Mouse (Mus musculus) heart, adult 2 months (tissue): ENCODE results near the gene Ndufs3. TPM values are rescaled to one million over a fixed set of nuclear protein-coding genes. Genes with fewer than 3 reads are reported as not detected.

Experiments
- DNase-seq, 2 experiments: peaks; one replicate each; pipeline ENCODE4 v3.0.0; 2021
- H3K27ac ChIP-seq: fragments of 200-600 bp; 2 replicates; pipeline ENCODE4 v1.8.1; 2022
- H3K27me3 ChIP-seq: fragments of 200-500 bp; 2 replicates; pipeline ENCODE4 v1.6.1; 2012; ENCODE audit warnings: mild to moderate bottlenecking, low read length, inconsistent platforms, mixed read lengths; ENCODE audit not compliant: control insufficient read depth, insufficient read depth
- H3K36me3 ChIP-seq: fragments of 200-500 bp; 2 replicates; pipeline ENCODE4 v1.6.1; 2012; ENCODE audit warnings: low read length, inconsistent platforms; ENCODE audit not compliant: control insufficient read depth, insufficient read depth
- H3K4me1 ChIP-seq: fragments of 200-500 bp; 2 replicates; pipeline ENCODE4 v1.6.1; 2011; ENCODE audit warnings: low read length; ENCODE audit not compliant: control insufficient read depth, insufficient read depth
- H3K4me3 ChIP-seq: fragments of 200-600 bp; 2 replicates; pipeline ENCODE4 v1.8.1; 2022
- H3K79me2 ChIP-seq: fragments of 200-500 bp; replicated peaks from 2 replicates; pipeline ENCODE4 v1.6.1; 2012; ENCODE audit warnings: mild to moderate bottlenecking, inconsistent platforms, low read length, moderate library complexity, mixed read lengths; ENCODE audit not compliant: control insufficient read depth, insufficient read depth
- H3K9ac ChIP-seq: fragments of 200-500 bp; 2 replicates; pipeline ENCODE4 v1.6.1; 2012; ENCODE audit warnings: low read depth, mild to moderate bottlenecking, control low read depth, inconsistent platforms, low read length, mixed read lengths
- CTCF ChIP-seq: fragments of 200-600 bp; IDR thresholded peaks from 2 replicates; pipeline ENCODE4 v1.8.1; 2022; ENCODE audit warnings: antibody characterized with exemption, mild to moderate bottlenecking, moderate library complexity
- EP300 ChIP-seq: fragments of 200-500 bp; IDR thresholded peaks from 2 replicates; pipeline ENCODE4 v1.6.1; 2011; ENCODE audit warnings: low read depth, low read length, control low read depth; ENCODE audit not compliant: insufficient read depth
- POLR2A ChIP-seq: fragments of 200-500 bp; IDR thresholded peaks from 2 replicates; pipeline ENCODE4 v1.6.1; 2011; ENCODE audit warnings: mild to moderate bottlenecking, low read depth, low read length, control low read depth; ENCODE audit not compliant: insufficient read depth
- WGBS: fragments of 180-500 bp; shearing (Covaris S2); methylation state at CpG from one replicate; pipeline ENCODE4 v1.1.7; 2018; 5-methylcytosine and 5-hydroxymethylcytosine counted together
- intact Hi-C: fragments of 180-260 bp; cut with DNase I; formaldehyde crosslinking; loops from one replicate; pipeline ENCODE4 v1.15.1; 2025
- polyA plus RNA-seq: library from polyadenylated mRNA; depleted of rRNA; stranded (reverse); fragments of >200 nt; gene quantifications from 2 replicates; pipeline ENCODE4 v1.2.3, GENCODE M21; 2012
- total RNA-seq, 2 experiments: library from RNA; stranded (reverse); gene quantifications; 2 replicates each; pipeline ENCODE4 v1.2.3; 2021

Gene Ndufs3
- total and polyA plus RNA-seq, 3 experiments = 596 to 910 (median 770) TPM

GRCm38 (mm10) chr2:90915516-90915915, 10.9 kb upstream of the Ndufs3 start:
- TF ChIP-seq EP300 (no peak), CTCF (no peak), POLR2A (no peak)
- H3K79me2 ChIP-seq = no peaks in the 10 kb centered on the region; the same call in 1 of the 2 replicates
- H3K9ac ChIP-seq = no peak overlapping the region
- H3K27me3 ChIP-seq = no peaks in the 10 kb centered on the region
- H3K4me3 ChIP-seq = no peak overlapping the region
- no peak overlapping the region for H3K27ac ChIP-seq
- no peak for DNase-seq
- intact Hi-C loops = loop anchor here (5.0 kb wide), 1 partner anchor 137 kb away; the partner anchor contains the start of gene Psmc3
- H3K36me3 ChIP-seq = peaks cover 21% of the 10 kb centered on the region
- peaks cover 8% of the 10 kb centered on the region for H3K4me1 ChIP-seq
- 94% methylated on average over 1 of the region's 1 CpGs for WGBS

GRCm38 (mm10) chr2:90913671-90914070, 9.0 kb upstream of the Ndufs3 start:
- Histone ChIP-seq H3K27ac (no peak overlapping the region), H3K9ac (no peak overlapping the region), H3K4me1 (peaks cover 8% of the 10 kb centered on the region), H3K27me3 (no peaks in the 10 kb centered on the region), H3K36me3 (peaks cover 22% of the 10 kb centered on the region), H3K79me2 (no peaks in the 10 kb centered on the region; the same call in 1 of the 2 replicates), H3K4me3 (no peak overlapping the region)
- DNase-seq = peak in 1 of 2 experiments; percentile 18
- 22% methylated on average over 2 of the region's 2 CpGs for WGBS
- TF ChIP-seq EP300 (no peak), CTCF (no peak), POLR2A (no peak)
- intact Hi-C loops = no loop called here

GRCm38 (mm10) chr2:90911668-90912067, 7.0 kb upstream of the Ndufs3 start:
- Histone ChIP-seq H3K36me3 (peaks cover 22% of the 10 kb centered on the region), H3K9ac (no peak overlapping the region), H3K79me2 (no peaks in the 10 kb centered on the region), H3K27ac (no peak overlapping the region; the same call in 1 of the 2 replicates), H3K4me3 (no peak overlapping the region), H3K4me1 (peaks cover 7% of the 10 kb centered on the region), H3K27me3 (no peaks in the 10 kb centered on the region)
- no peak for DNase-seq
- 58% methylated on average over 1 of the region's 1 CpGs for WGBS
- TF ChIP-seq CTCF (no peak), POLR2A (no peak), EP300 (no peak)
- intact Hi-C loops = no loop called here

- Histone ChIP-seq H3K4me1 (peaks cover 8% of the 10 kb centered on the region), H3K9ac (no peak overlapping the region), H3K36me3 (peaks cover 22% of the 10 kb centered on the region), H3K4me3 (no peak overlapping the region), H3K27ac (peak overlapping the region; percentile 6; the same call in 1 of the 2 replicates), H3K79me2 (no peaks in the 10 kb centered on the region), H3K27me3 (no peaks in the 10 kb centered on the region)
- DNase-seq = no peak
- TF ChIP-seq POLR2A (no peak), CTCF (no peak), EP300 (no peak)
- intact Hi-C loops = no loop called here
- WGBS = 22% methylated on average over 1 of the region's 1 CpGs
These were observed 6.2 kb upstream of the Ndufs3 start for GRCm38 (mm10) chr2:90910861-90911260.

- 94% methylated on average over 2 of the region's 2 CpGs for WGBS
- Histone ChIP-seq H3K27ac (no peak overlapping the region), H3K4me3 (no peak overlapping the region), H3K9ac (no peak overlapping the region), H3K4me1 (peaks cover 9% of the 10 kb centered on the region), H3K36me3 (peaks cover 13% of the 10 kb centered on the region), H3K79me2 (no peaks in the 10 kb centered on the region), H3K27me3 (no peaks in the 10 kb centered on the region)
- no peak for DNase-seq
- intact Hi-C loops = no loop called here
- TF ChIP-seq CTCF = no peak
- TF ChIP-seq EP300 = no peak
- no peak for TF ChIP-seq POLR2A
These were observed 2.1 kb upstream of the Ndufs3 start for GRCm38 (mm10) chr2:90906721-90907120.

- Histone ChIP-seq H3K27me3 (no peaks in the 10 kb centered on the region), H3K9ac (peak overlapping the region; percentile 79), H3K36me3 (0 out of 2 replicates have a peak, but pooled peaks cover 2% of the 10 kb centered on the region), H3K4me1 (peaks cover 9% of the 10 kb centered on the region), H3K79me2 (no peaks in the 10 kb centered on the region), H3K4me3 (peak overlapping the region; percentile 75), H3K27ac (peak overlapping the region; percentile 96)
- no peak for DNase-seq
- WGBS = under 1% methylated on average over 21 of the region's 21 CpGs
- intact Hi-C loops = loop anchor here (1.0 to 5.0 kb wide), 4 partner anchors 12 to 297 kb away; partner anchors contain the start of genes Acp2, Mtch2 and Nr1h3
- no peak for TF ChIP-seq EP300
- no peak for TF ChIP-seq CTCF
- no peak for TF ChIP-seq POLR2A
These were observed 213 bp upstream of the Ndufs3 start for GRCm38 (mm10) chr2:90904856-90905224.
